Mouse (Mus musculus) effector memory CD4-positive, alpha-beta T cell, adult 7 months (primary cell): ENCODE results near the gene Twistnb. TPM values are rescaled to one million over a fixed set of nuclear protein-coding genes. Genes with fewer than 3 reads are reported as not detected.

Experiments
- polyA plus RNA-seq: library from polyadenylated mRNA; unstranded; fragments of 100-300 nt; shearing (Covaris generic); gene quantifications from one replicate; pipeline ENCODE4 v1.2.1, GENCODE M21; 2017

Gene Twistnb
- 75.5 TPM for polyA plus RNA-seq

GRCm38 (mm10) chr12:33429387-33430160, at the start of gene Twistnb:
Twistnb (plus strand) TSS chr12:33429635.

GRCm38 (mm10) chr12:33394804-33395623, 34.4 kb upstream of the Twistnb start, which contains the start of gene Efcab10:
Efcab10 (plus strand) TSS chr12:33394854.

Other genes starting within 250 kb of the Twistnb start
- gene Efcab10, start 34.8 kb upstream of the Twistnb start, polyA plus RNA-seq = not detected